Mouse (Mus musculus) olfactory bulb, adult 2 months (tissue): ENCODE results near the gene Tmem262.

ENCODE experiments used
- CTCF ChIP-seq: fragments of 200-500 bp; IDR thresholded peaks from 2 replicates; pipeline ENCODE4 v1.5.1; 2012; ENCODE audit warnings: low read depth, mild to moderate bottlenecking, low read length, moderate library complexity; ENCODE audit not compliant: insufficient read depth
- POLR2A ChIP-seq: fragments of 200-500 bp; IDR thresholded peaks from 2 replicates; pipeline ENCODE4 v1.6.1; 2012; ENCODE audit warnings: mild to moderate bottlenecking, low read depth, low read length, moderate library complexity; ENCODE audit not compliant: insufficient read depth

- TF ChIP-seq POLR2A = peak; percentile 68
- TF ChIP-seq CTCF = no peak
These were observed 18.8 kb upstream of the Tmem262 start, which contains the start of gene Znhit2 for GRCm38 (mm10) chr19:6061021-6061533.
